Mouse (Mus musculus) stomach, embryonic 15.5 days (tissue): ENCODE data around the gene Akr1c13. TPM values are rescaled to one million over a fixed set of nuclear protein-coding genes. Genes with fewer than 3 reads are reported as not detected.
"Not testable (repeated sequence)": the region's sequence is repeated elsewhere in the genome, so short reads cannot be mapped to it uniquely, and the experiment has no call there.

ENCODE experiments used
- ATAC-seq: fragments of 200-750 bp; cut with Nextera tagmentation; 2 replicates; pipeline ENCODE4 v1.8.0; 2017; ENCODE audit warnings: low read depth, moderate number of reproducible peaks, moderate TSS enrichment; ENCODE audit not compliant: insufficient read depth, low FRiP score
- H3K27ac ChIP-seq: fragments of 300-500 bp; sonication (generic); 2 replicates; pipeline ENCODE4 v1.5.1; 2015; ENCODE audit warnings: mild to moderate bottlenecking, inconsistent platforms
- H3K27me3 ChIP-seq: fragments of 300-500 bp; sonication (generic); replicated peaks from 2 replicates; pipeline ENCODE4 v1.6.1; 2015; ENCODE audit warnings: inconsistent platforms
- H3K36me3 ChIP-seq: fragments of 300-500 bp; sonication (generic); 2 replicates; pipeline ENCODE4 v1.6.1; 2015; ENCODE audit warnings: inconsistent platforms
- H3K4me1 ChIP-seq: fragments of 300-500 bp; sonication (generic); 2 replicates; pipeline ENCODE4 v1.6.1; 2015; ENCODE audit warnings: inconsistent platforms
- H3K4me2 ChIP-seq: fragments of 300-500 bp; sonication (generic); 2 replicates; pipeline ENCODE4 v1.6.1; 2015; ENCODE audit warnings: mild to moderate bottlenecking, inconsistent platforms
- H3K4me3 ChIP-seq: fragments of 300-500 bp; sonication (generic); replicated peaks from 2 replicates; pipeline ENCODE4 v1.5.1; 2015; ENCODE audit warnings: inconsistent platforms
- H3K9ac ChIP-seq: fragments of 300-500 bp; sonication (generic); 2 replicates; pipeline ENCODE4 v1.6.1; 2015; ENCODE audit warnings: inconsistent platforms
- H3K9me3 ChIP-seq: fragments of 300-500 bp; sonication (generic); 2 replicates; pipeline ENCODE4 v1.6.1; 2016; ENCODE audit warnings: inconsistent platforms
- WGBS: fragments of 180-500 bp; shearing (Covaris S2); methylation state at CpG from one replicate; pipeline ENCODE4 v1.1.7; 2015; 5-methylcytosine and 5-hydroxymethylcytosine counted together
- polyA plus RNA-seq: library from polyadenylated mRNA; unstranded; fragments of >200 nt; fragmentation: Nextera tagmentation; extraction: Ambion mirVana; gene quantifications from 2 replicates; pipeline ENCODE4 v1.2.1, GENCODE M21; 2015

Gene Akr1c13
- polyA plus RNA-seq, 1 experiment from 2014 or later: 128 TPM

GRCm38 (mm10) chr13:4192511-4192910, 1.6 kb downstream of the Akr1c13 start:
- Histone ChIP-seq H3K9me3 (no peaks in the 10 kb centered on the region), H3K4me3 (peak overlapping the region; percentile 30; the same call in 1 of the 2 replicates), H3K36me3 (no peaks in the 10 kb centered on the region), H3K27ac (no peak overlapping the region), H3K4me2 (no peak overlapping the region; the same call in 1 of the 2 replicates), H3K9ac (no peak overlapping the region), H3K27me3 (no peaks in the 10 kb centered on the region), H3K4me1 (no peaks in the 10 kb centered on the region)
- 62% methylated on average over 3 of the region's 3 CpGs for WGBS
- no peak for ATAC-seq

- no peak overlapping the region for H3K4me3 ChIP-seq
- 33% methylated on average over 1 of the region's 1 CpGs for WGBS
- no peaks in the 10 kb centered on the region for H3K4me1 ChIP-seq
- H3K9ac ChIP-seq: no peak overlapping the region
- no peaks in the 10 kb centered on the region for H3K36me3 ChIP-seq
- H3K9me3 ChIP-seq: no peaks in the 10 kb centered on the region
- no peaks in the 10 kb centered on the region for H3K27me3 ChIP-seq
- no peak overlapping the region for H3K4me2 ChIP-seq
- H3K27ac ChIP-seq: no peak overlapping the region
- ATAC-seq: peak; percentile 78; the same call in 1 of the 2 replicates
Observed at GRCm38 (mm10) chr13:4206147-4206903, 15.4 kb downstream of the Akr1c13 start.

GRCm38 (mm10) chr13:4211560-4212299, 20.8 kb downstream of the Akr1c13 start:
- Histone ChIP-seq H3K27ac (no peak overlapping the region), H3K36me3 (no peaks in the 10 kb centered on the region), H3K4me3 (no peak overlapping the region), H3K27me3 (no peaks in the 10 kb centered on the region), H3K9me3 (no peaks in the 10 kb centered on the region), H3K4me1 (no peaks in the 10 kb centered on the region), H3K9ac (no peak overlapping the region), H3K4me2 (no peak overlapping the region)
- 73% methylated on average over 20 of the region's 20 CpGs for WGBS
- no peak for ATAC-seq

- Histone ChIP-seq H3K4me1 (no peaks in the 10 kb centered on the region), H3K4me2 (no peak overlapping the region), H3K9ac (no peak overlapping the region), H3K9me3 (no peaks in the 10 kb centered on the region), H3K27ac (no peak overlapping the region), H3K4me3 (no peak overlapping the region), H3K36me3 (no peaks in the 10 kb centered on the region), H3K27me3 (no peaks in the 10 kb centered on the region)
- 73% methylated on average over 3 of the region's 3 CpGs for WGBS
- no peak for ATAC-seq
Observed at GRCm38 (mm10) chr13:4212309-4212708, 21.4 kb downstream of the Akr1c13 start.

- H3K27me3 ChIP-seq, H3K36me3 ChIP-seq, H3K4me3 ChIP-seq, ATAC-seq, H3K4me2 ChIP-seq, H3K9ac ChIP-seq, H3K9me3 ChIP-seq, H3K4me1 ChIP-seq, H3K27ac ChIP-seq: not testable (repeated sequence)
- WGBS: 82% methylated on average over 1 of the region's 1 CpGs
Observed at GRCm38 (mm10) chr13:4215496-4215895, 24.5 kb downstream of the Akr1c13 start.

GRCm38 (mm10) chr13:4228441-4228840, 37.5 kb downstream of the Akr1c13 start, which contains the start of gene Akr1c19:
Gene Akr1c19, plus strand, starts transcription at chr13:4228700.
- H3K9me3 ChIP-seq: no peaks in the 10 kb centered on the region
- 70% methylated on average over 1 of the region's 1 CpGs for WGBS
- no peaks in the 10 kb centered on the region for H3K27me3 ChIP-seq
- no peak within 1 kb of the TSS for H3K27ac ChIP-seq
- H3K36me3 ChIP-seq: no peaks in the 10 kb centered on the region
- no peak for ATAC-seq
- H3K9ac ChIP-seq: no peak within 1 kb of the TSS
- no peak within 1 kb of the TSS for H3K4me3 ChIP-seq
- no peaks in the 10 kb centered on the region for H3K4me1 ChIP-seq
- no peak within 1 kb of the TSS for H3K4me2 ChIP-seq

GRCm38 (mm10) chr13:4230841-4231623, 40.1 kb downstream of the Akr1c13 start:
- ATAC-seq: no peak
- H3K4me1 ChIP-seq: no peaks in the 10 kb centered on the region
- no peak overlapping the region for H3K9ac ChIP-seq
- no peaks in the 10 kb centered on the region for H3K27me3 ChIP-seq
- H3K4me3 ChIP-seq: no peak overlapping the region
- H3K36me3 ChIP-seq: no peaks in the 10 kb centered on the region
- no peaks in the 10 kb centered on the region for H3K9me3 ChIP-seq
- whole genome bisulfite sequencing: 84% methylated on average over 8 of the region's 8 CpGs
- H3K27ac ChIP-seq: no peak overlapping the region
- no peak overlapping the region for H3K4me2 ChIP-seq

- no peaks in the 10 kb centered on the region for H3K9me3 ChIP-seq
- no peak overlapping the region for H3K4me2 ChIP-seq
- no peak overlapping the region for H3K4me3 ChIP-seq
- H3K9ac ChIP-seq: no peak overlapping the region
- 58% methylated on average over 1 of the region's 1 CpGs for WGBS
- H3K4me1 ChIP-seq: no peaks in the 10 kb centered on the region
- no peaks in the 10 kb centered on the region for H3K27me3 ChIP-seq
- ATAC-seq: peak; percentile 12; the same call in 1 of the 2 replicates
- no peaks in the 10 kb centered on the region for H3K36me3 ChIP-seq
- H3K27ac ChIP-seq: peak overlapping the region; percentile 61
Observed at GRCm38 (mm10) chr13:4233135-4233534, 42.2 kb downstream of the Akr1c13 start.

- H3K27ac ChIP-seq: peak overlapping the region; percentile 74
- no peaks in the 10 kb centered on the region for H3K36me3 ChIP-seq
- 46% methylated on average over 3 of the region's 3 CpGs for WGBS
- no peak overlapping the region for H3K9ac ChIP-seq
- H3K27me3 ChIP-seq: no peaks in the 10 kb centered on the region
- no peaks in the 10 kb centered on the region for H3K4me1 ChIP-seq
- H3K9me3 ChIP-seq: no peaks in the 10 kb centered on the region
- peak overlapping the region; percentile 33 for H3K4me3 ChIP-seq
- ATAC-seq: peak; percentile 98
- peak overlapping the region; percentile 14; the same call in 1 of the 2 replicates for H3K4me2 ChIP-seq
Observed at GRCm38 (mm10) chr13:4233536-4234172, 42.7 kb downstream of the Akr1c13 start.

- H3K4me1 ChIP-seq: no peaks in the 10 kb centered on the region
- H3K4me3 ChIP-seq: peak overlapping the region; percentile 27
- H3K36me3 ChIP-seq: no peaks in the 10 kb centered on the region
- H3K27me3 ChIP-seq: no peaks in the 10 kb centered on the region
- H3K4me2 ChIP-seq: peak overlapping the region; percentile 50
- H3K9me3 ChIP-seq: no peaks in the 10 kb centered on the region
- 4% methylated on average over 13 of the region's 13 CpGs for WGBS
- peak; percentile 97 for ATAC-seq
- H3K27ac ChIP-seq: no peak overlapping the region
- no peak overlapping the region for H3K9ac ChIP-seq
Observed at GRCm38 (mm10) chr13:4244861-4245559, 54.1 kb downstream of the Akr1c13 start.

GRCm38 (mm10) chr13:4249347-4249746, 58.4 kb downstream of the Akr1c13 start:
- WGBS: 68% methylated on average over 3 of the region's 3 CpGs
- H3K27me3 ChIP-seq: no peaks in the 10 kb centered on the region
- no peak overlapping the region for H3K27ac ChIP-seq
- no peak overlapping the region for H3K9ac ChIP-seq
- ATAC-seq: no peak
- no peaks in the 10 kb centered on the region for H3K9me3 ChIP-seq
- H3K4me3 ChIP-seq: no peak overlapping the region
- H3K36me3 ChIP-seq: no peaks in the 10 kb centered on the region
- H3K4me2 ChIP-seq: no peak overlapping the region
- no peaks in the 10 kb centered on the region for H3K4me1 ChIP-seq
